Mouse (Mus musculus) bone marrow macrophage, adult 2 months (primary cell): ENCODE data around the gene Apba3.

Source experiments
- CTCF ChIP-seq: IDR thresholded peaks from 2 replicates; pipeline ENCODE4 v1.5.1; 2012; ENCODE audit warnings: low read depth, mild to moderate bottlenecking, low read length, moderate library complexity
- POLR2A ChIP-seq: IDR thresholded peaks from 2 replicates; pipeline ENCODE4 v1.6.1; 2012; ENCODE audit warnings: mild to moderate bottlenecking, low read depth, low read length, borderline replicate concordance

DNA sequence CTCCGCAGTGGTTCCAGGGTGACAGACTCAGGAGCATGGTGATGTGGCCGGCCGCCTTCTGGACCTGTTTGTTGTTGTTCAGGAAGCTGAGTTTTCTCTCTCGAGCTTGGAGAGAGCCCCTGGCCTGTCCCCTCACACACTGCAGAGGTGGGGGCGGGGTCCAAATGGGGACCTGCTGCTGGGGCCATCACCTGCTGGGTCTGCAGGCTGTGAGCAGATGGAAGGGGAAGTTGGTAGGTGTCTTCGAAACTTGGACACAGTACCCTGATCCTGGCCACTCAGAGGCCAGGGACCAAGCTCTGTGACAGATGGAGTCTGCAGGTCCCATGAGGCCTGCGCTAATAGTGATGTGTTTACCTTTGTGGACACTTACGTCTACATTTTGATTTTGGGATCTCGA, 34.6 kb downstream of the Apba3 start:
- TF ChIP-seq CTCF = no peak
- TF ChIP-seq POLR2A = no peak
